Mouse (Mus musculus) heart, adult 2 months (tissue): ENCODE measurements around the gene Sec14l1.

Source experiments
- CTCF ChIP-seq: fragments of 200-600 bp; IDR thresholded peaks from 2 replicates; pipeline ENCODE4 v1.8.1; 2022; ENCODE audit warnings: antibody characterized with exemption, mild to moderate bottlenecking, moderate library complexity
- EP300 ChIP-seq: fragments of 200-500 bp; IDR thresholded peaks from 2 replicates; pipeline ENCODE4 v1.6.1; 2011; ENCODE audit warnings: low read depth, low read length, control low read depth; ENCODE audit not compliant: insufficient read depth
- POLR2A ChIP-seq: fragments of 200-500 bp; IDR thresholded peaks from 2 replicates; pipeline ENCODE4 v1.6.1; 2011; ENCODE audit warnings: mild to moderate bottlenecking, low read depth, low read length, control low read depth; ENCODE audit not compliant: insufficient read depth

GRCm38 (mm10) chr11:117153553-117153952 lies 38.6 kb downstream of the Sec14l1 start:
- TF ChIP-seq CTCF: no peak
- no peak for TF ChIP-seq EP300
- no peak for TF ChIP-seq POLR2A
